Mouse (Mus musculus) thymus, postnatal 14 days (tissue): ENCODE measurements at regions not wholly inside any gene's neighbourhood (a gene's known extent, or its start where the extent isn't known, plus 50 kb on each side); places are given as distances from the start of the nearest gene placed in this dataset.

Source experiments
- DNase-seq: peaks from one replicate; pipeline ENCODE4 v3.0.0; 2021

DNA sequence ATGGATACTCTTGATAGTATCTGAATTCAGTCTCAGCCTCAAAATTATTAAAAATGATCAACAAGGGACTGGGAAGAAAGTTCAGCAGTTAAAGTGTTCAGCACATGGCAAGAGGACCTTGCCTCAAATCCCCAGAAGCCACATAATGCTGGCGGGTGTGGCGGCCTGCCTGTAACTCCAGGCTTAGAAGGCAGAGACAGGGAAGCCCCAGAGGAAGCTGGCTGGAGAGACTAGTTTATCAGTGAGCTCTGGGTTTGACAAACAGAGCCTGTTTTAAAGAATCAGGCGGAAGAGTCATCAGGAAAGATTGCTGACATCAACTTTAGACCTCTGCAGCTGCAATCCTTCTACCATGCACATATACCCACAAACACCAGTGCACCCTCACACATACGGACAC lies 52.1 kb upstream of the Fyn start:
- DNase-seq: no peak

GRCm38 (mm10) chr10:39315434-39316174 lies 53.1 kb upstream of the Fyn start:
- no peak for DNase-seq

DNA sequence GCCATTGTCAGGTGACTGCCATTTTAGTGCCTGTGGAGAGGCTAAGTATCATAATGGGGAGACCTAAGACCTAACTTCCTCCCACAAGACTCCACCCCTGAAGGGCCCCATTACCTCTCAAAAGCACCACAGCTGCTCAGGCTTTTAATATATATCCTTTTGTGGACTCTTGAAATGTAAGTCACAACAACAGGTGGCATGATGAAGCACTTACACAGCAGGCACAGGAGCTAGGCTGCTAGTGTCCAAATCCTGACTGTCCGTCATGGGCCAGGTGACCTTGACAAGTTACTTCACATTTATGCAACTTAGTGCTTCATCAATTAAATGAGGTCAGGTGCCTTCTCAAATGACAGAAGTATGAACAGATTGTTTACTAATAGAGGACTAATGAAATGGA lies 57.2 kb upstream of the Fyn start:
- DNase-seq: no peak

GRCm38 (mm10) chr10:39308535-39308934 lies 60.1 kb upstream of the Fyn start:
- no peak for DNase-seq

- no peak for DNase-seq
Measured at GRCm38 (mm10) chr10:39292703-39293496, 75.8 kb upstream of the Fyn start.

GRCm38 (mm10) chr10:39291747-39292198 lies 76.9 kb upstream of the Fyn start:
- no peak for DNase-seq

DNA sequence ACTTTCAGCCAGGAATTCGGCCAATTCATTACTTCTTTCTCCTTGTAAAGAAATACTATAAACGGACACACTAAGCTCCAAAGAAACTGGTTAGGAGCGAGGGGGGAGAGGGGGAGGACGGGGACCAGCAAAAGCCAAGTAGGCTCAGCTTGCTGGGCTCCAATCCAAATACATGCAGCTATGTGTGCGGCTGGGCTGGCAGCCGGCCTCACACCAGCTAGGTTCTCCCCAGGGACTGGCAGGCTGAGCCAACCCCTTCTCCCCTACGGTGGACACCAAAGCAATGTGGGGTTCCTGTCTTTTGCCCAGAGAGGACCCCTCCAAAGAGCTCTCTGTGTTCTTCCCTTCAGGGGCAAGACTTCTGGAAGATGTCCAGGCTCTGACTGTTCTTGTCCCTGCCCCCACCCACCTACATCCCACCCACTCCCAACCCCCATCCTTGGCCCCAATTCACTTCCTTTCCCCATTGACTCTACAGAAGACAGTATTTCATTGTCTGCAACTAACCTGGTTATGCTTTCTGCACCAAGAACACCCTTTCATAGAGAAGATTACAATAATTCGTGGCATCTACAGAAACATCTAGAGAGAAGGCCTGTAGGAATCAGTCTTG lies 77.4 kb upstream of the Fyn start:
- no peak for DNase-seq

GRCm38 (mm10) chr10:39290245-39290644 lies 78.4 kb upstream of the Fyn start:
- no peak for DNase-seq

DNA sequence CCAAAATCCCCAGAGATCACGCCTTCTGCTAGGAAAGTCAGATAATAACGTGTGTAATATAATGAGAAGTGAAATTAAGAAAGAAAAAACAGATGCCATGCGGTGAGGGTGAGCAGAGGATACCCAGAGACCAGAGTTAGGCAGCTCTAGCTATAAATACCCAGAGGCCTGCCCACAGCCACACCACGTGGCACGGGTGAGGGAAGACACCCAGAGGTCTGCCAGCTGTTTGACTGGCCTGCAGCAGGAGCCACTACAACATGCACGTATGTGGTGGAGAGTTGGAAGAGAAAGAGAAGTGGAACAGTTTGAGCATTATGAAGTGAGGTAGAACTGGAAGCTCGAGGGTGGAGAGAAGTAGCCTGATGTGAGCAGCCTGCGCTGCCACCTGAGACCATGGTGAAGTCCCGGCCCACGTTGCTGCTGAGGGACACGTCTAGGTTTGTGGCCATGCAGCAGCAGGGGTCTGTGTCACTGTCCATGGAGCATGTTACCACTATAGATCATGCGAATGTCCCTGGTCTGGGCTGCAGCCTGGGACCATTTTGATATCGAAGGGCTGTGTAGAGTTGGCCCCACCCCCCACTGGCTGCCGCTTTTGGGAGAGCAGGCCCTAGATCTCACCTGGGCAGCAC lies 88.2 kb upstream of the Fyn start:
- peak; percentile 10 for DNase-seq

DNA sequence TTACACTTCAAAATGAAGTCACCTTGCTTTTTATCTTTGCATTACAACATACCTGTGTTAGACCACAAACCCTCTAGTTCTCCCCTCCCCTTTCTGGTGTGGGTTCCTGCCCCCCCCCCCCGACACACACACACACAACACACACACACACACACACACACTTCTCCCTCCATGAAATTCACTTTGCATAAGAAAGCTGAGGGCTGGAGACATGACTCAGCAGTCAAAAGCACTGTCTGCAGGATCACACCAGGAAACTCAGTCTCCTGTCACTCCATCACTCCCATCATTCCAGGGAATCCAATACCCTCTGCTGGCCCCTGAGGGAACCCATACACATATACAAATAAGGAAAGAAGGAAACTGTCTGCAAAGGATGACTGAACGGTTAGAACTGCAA lies 94.5 kb upstream of the Fyn start:
- DNase-seq: no peak

GRCm38 (mm10) chr10:39273426-39273825 lies 95.2 kb upstream of the Fyn start:
- no peak for DNase-seq

DNA sequence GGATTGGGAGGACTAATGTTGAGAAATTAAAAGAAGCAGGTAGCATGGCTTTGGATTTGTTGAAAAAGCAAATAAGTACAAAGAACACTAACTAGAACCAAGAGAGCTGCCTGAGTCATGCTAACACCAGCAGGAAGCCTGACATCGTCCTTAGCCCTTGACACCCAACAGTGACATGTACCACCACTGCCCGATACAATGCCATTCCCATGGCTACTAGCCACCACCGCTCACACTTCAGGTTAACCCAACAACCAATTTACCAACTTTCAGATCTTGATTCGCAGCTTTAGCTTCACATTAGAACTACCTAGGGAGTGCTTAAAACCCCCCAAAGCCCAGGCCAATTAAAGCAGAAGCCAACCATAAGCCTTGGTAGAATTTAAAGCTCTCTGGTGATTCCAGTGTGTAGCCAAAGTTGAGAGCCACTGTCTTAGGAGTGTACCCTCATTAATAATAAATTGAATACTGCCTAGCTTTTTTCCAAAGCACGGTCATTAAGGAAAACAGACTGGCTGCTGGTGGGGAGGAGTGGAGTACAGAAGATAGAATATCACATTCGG lies 96.2 kb upstream of the Fyn start:
- no peak for DNase-seq

DNA sequence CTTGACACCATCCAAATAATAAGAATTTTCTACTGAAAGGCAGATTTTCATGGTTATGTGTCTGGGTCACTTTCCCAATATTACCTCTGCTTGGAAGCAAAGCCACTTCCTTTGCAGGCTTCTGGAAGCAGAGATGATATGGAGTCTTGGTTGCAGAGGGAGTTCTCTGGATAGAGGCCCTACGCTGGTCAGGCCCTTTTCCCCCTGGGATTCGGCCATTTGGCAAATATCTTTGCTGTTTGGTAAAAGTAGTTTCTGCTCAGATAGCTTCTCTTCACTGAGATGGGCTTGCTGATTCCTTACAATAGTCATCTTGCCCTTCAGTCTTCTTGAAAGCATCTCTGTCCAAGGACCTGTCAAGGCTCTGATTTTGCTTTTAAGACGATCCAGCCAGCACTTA lies 98.2 kb upstream of the Fyn start:
- no peak for DNase-seq

DNA sequence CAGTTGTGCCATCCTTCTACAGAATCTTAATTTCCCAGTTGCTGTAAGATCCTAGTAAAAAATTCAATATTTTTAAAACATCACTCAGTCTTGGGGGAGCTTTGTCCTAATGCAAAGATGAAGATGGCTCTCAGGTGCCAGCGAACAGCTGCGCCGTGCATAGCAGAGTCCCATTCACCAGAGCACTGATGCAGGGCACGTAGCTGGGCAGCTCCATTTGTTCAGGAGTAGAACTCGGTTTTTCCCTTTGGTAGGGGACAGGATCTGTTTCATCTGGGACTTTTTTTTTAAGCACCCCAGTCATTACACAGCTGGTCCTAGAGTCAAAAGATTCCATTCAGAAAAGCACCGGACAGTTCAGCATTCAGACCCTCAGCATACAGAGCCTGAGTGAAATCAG lies 101.4 kb upstream of the Fyn start:
- no peak for DNase-seq

GRCm38 (mm10) chr10:39266482-39266881 lies 102.2 kb upstream of the Fyn start:
- peak; percentile 30 for DNase-seq

GRCm38 (mm10) chr10:39262466-39262865 lies 98.9 kb upstream of the Ccn6 start:
- no peak for DNase-seq

DNA sequence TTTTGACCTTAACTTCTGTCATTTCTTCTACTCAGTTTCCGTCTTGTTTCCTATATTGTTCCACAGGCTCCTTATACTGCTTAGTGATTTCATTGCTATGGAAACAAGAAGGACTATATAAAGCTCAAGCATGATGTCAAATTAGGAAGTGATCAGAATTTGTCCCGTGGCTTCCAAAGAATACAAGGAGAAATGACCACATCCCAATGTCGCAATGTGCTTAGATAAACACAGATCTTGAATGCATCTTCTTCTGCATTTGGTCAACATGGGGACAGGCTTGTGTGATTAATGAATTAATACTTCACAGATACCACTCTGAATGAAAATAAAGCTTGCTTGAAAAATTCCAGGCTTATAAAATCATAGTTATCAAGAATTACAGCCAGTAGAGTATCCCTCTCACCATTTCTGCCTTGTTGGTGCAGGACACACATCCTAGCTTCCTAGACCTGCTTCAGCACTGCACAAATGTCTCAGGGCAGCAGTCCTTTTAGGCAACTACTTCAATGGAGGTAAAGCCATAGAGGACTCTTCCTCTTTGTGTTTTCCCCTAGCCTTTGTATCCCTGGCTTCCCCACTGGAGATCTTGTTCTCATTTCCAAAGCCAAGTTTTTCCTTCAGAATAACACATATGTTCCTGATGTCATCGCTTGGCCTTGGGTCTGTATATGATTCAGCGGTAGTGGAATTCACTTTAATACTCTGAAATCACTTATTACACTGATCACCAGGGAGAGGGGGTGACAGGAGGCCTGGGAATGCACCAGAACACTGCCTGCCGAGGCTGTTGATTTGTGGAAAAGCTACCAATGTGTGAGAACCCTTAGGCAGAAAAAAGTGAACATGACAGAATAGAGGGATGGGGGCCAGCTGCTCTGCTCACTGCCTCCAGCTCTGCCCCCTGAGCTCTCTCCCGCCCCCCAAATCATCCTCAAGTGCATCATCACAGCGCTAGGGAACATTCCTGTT lies 97.9 kb upstream of the Ccn6 start:
- DNase-seq: no peak

DNA sequence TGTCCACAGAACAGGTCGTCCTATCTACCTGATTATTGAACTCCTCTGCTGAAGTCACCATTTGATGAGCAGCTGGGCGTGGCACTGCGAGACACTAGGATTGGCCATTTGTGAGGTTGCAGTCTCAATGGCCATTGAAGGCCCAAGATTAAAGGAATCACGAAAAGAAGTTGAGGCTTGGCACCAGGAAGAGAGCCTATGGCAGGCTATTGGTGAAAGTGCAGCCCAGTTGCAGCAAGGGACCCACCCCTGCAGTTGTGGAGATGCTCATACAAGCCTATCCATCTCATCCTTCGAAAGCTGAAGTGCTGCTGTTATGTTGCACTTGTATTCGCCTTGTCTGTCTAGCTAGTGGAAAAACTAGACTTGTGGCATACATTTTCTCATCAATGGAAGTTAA lies 96.5 kb upstream of the Ccn6 start:
- no peak for DNase-seq

- DNase-seq: no peak
Measured at GRCm38 (mm10) chr10:39257371-39258154, 94.0 kb upstream of the Ccn6 start.

DNA sequence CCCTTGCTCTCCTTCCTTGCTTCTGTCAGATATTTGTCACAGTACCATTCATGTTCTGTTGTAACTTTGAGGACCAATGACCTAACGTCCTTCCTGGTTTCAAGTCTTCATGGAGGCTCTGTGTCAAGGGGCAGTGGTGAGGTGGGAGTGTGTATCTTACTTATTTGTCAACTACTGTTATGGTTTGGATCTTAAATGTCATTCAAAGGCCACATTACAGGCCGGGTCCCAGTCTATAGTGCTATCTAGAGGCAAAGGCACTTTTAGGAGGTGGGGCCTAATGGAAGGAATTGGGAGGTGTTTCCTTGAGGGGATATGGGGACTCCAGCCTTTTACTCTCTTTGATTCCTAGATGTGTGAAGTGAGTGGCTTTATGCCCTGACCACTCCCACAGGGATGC lies 91.0 kb upstream of the Ccn6 start:
- DNase-seq: no peak

DNA sequence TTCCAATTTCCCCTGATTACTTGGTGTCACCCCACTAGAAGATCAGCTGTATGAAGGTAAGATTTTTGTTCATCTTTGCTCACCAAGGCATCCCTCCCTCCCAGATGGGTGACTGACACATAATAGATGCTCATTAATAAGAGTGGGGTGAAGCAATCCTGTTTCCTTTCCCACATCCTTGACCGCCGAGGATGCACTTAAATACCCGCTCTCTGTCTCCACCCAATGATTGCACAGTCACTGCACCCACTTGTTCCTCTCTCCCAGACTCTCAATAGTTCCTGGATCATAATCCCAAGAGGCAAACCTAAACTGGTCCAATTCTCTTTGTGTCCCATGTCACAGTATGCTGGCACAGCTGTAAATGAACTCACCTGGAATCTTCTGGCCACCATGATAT lies 86.4 kb upstream of the Ccn6 start:
- DNase-seq: no peak
